ENCODE assay signal across 8 mouse cellular contexts in the genomic region with DNA sequence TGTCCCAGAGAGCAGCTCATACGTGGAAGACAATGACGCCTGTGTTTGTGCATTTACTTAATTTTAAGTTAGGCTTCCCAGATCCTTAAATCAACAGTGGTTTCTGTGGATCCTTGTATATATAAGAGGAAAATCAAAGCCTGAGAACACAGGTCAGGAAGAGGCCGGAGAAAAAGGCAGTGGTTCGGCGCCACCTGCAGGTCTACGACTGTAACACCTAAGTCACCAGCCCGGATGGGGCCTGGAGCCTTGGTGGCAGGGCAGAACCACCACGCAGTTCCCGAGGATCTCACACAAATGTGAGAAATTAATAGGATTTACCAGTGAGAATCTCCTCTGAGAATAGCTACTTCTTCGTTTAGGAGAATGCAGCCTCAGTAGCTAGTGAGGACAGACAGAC.
A peak's percentile ranks its signal among the peaks of the same experiment; 100 is the strongest.
DNase-seq lines count a peak whose midpoint lies in the region.

No protein-coding gene starts in this region.

- DNase-seq in heart, postnatal 36 days = peak; percentile 3 to 24
- DNase-seq in heart, postnatal 25 days (ENCODE audit: low spot score) = no peak
- DNase-seq in thymus, postnatal 4 days = peak; percentile 26
- no peak for DNase-seq in thymus, adult 18-20 months
- DNase-seq in embryo, embryonic 11 days = peak; percentile 79
- peak; percentile 62 to 77 for DNase-seq in layer of hippocampus, postnatal 10 days (ENCODE audit: low spot score in 2 of 2)
- peak; percentile 72 for DNase-seq in right cerebral cortex, postnatal 14 days
- DNase-seq in thymus, postnatal 36 days = no peak

- intact Hi-C loops in heart, postnatal 36 days (cut with DNase I) = loop anchor here (5.0 kb wide), 1 partner anchor 910 kb away; no protein-coding TSS in a partner anchor
- intact Hi-C loops in heart, postnatal 25 days (cut with DNase I) = no loop called here

Comparison
In these comparisons a context has a peak if more than half of its experiments do, and no peak if none do; other contexts are left out.
1. DNase-seq: peak in heart, postnatal 36 days (2 of 2), thymus, postnatal 4 days (single experiment), embryo, embryonic 11 days (single experiment), layer of hippocampus, postnatal 10 days (2 of 2) and right cerebral cortex, postnatal 14 days (single experiment); none in heart, postnatal 25 days (single experiment), thymus, adult 18-20 months (0 of 2) and thymus, postnatal 36 days (0 of 2).